Mouse (Mus musculus): ENCODE measurements around the gene Zfp317.
"Not testable (repeated sequence)": the region's sequence is repeated elsewhere in the genome, so short reads cannot be mapped to it uniquely, and the experiment has no call there.

Gene Zfp317

GRCm38 (mm10) chr9:19621843-19622822 is at the start of gene Zfp317:
Zfp317 (plus strand) TSS chr9:19622102.
- DNase-seq = peak; percentile 84 to 90

- DNase-seq = no peak
These were observed 39.6 kb upstream of the Zfp317 start, which contains the start of gene Olfr855 for GRCm38 (mm10) chr9:19582317-19582716. Olfr855 (plus strand) TSS chr9:19582617.

- no peak for DNase-seq
These were observed 605 bp upstream of the Zfp317 start for GRCm38 (mm10) chr9:19621297-19621696.

GRCm38 (mm10) chr9:19629574-19629973 is 7.7 kb downstream of the Zfp317 start:
- no peak for DNase-seq

GRCm38 (mm10) chr9:19645193-19645592 is 23.3 kb downstream of the Zfp317 start:
- no peak for DNase-seq

GRCm38 (mm10) chr9:19690281-19690680 is 68.4 kb downstream of the Zfp317 start:
- no peak for DNase-seq

GRCm38 (mm10) chr9:19691426-19691825 is 69.5 kb downstream of the Zfp317 start:
- DNase-seq = no peak

- no peak for DNase-seq
These were observed 70.5 kb downstream of the Zfp317 start for GRCm38 (mm10) chr9:19692430-19692829.

- DNase-seq = not testable (repeated sequence)
These were observed 72.4 kb downstream of the Zfp317 start for GRCm38 (mm10) chr9:19694285-19694684.

GRCm38 (mm10) chr9:19694898-19695379 is 73.0 kb downstream of the Zfp317 start:
- DNase-seq = not testable (repeated sequence)

All from kidney, postnatal 4 days (tissue).